Mouse (Mus musculus): ENCODE data around the gene Cfap97d2. TPM values are rescaled to one million over a fixed set of nuclear protein-coding genes. Genes with fewer than 3 reads are reported as not detected.

Cfap97d2 gene
- polyA plus RNA-seq, 1 experiment from 2014 or later: 0.96 TPM

- H3K36me3 ChIP-seq (ENCODE audit: control insufficient read depth, insufficient read depth, low read length): peaks cover 21% of the 10 kb centered on the region; the same call in 1 of the 2 replicates
- no peaks in the 10 kb centered on the region for H3K27me3 ChIP-seq (ENCODE audit: control insufficient read depth, insufficient read depth, low read length)
- H3K27ac ChIP-seq (ENCODE audit: low read depth, low read length): no peak overlapping the region
- no peak for ATAC-seq (replicated peaks; ENCODE audit: low FRiP score)
- DNase-seq (ENCODE audit: low spot score): no peak
- no peak overlapping the region for H3K4me2 ChIP-seq (ENCODE audit: low read depth, low read length, severe bottlenecking)
- no peak overlapping the region for H3K4me3 ChIP-seq (ENCODE audit: low read depth, low read length)
- WGBS: 85% methylated on average over 3 of the region's 3 CpGs
- H3K9ac ChIP-seq (ENCODE audit: low read length): no peak overlapping the region
- no peaks in the 10 kb centered on the region for H3K9me3 ChIP-seq (ENCODE audit: control insufficient read depth, low read length)
- H3K4me1 ChIP-seq (replicated peaks; ENCODE audit: control insufficient read depth, insufficient read depth, low read length): no peaks in the 10 kb centered on the region
These were observed 74.8 kb downstream of the Cfap97d2 start for GRCm38 (mm10) chr8:13780536-13780935.

GRCm38 (mm10) chr8:13785250-13785763 lies 79.6 kb downstream of the Cfap97d2 start, which contains the start of gene Upf3a:
Gene Upf3a (plus strand): TSS chr8:13785615.
- ATAC-seq (replicated peaks; ENCODE audit: low FRiP score) (peak; percentile 92), DNase-seq (ENCODE audit: low spot score) (peak; percentile 97)
- peaks cover 10% of the 10 kb centered on the region; the same call in 1 of the 2 replicates for H3K36me3 ChIP-seq (ENCODE audit: control insufficient read depth, insufficient read depth, low read length)
- peak within 1 kb of the TSS; percentile 74 for H3K4me2 ChIP-seq (ENCODE audit: low read depth, low read length, severe bottlenecking)
- no peaks in the 10 kb centered on the region for H3K27me3 ChIP-seq (ENCODE audit: control insufficient read depth, insufficient read depth, low read length)
- H3K9me3 ChIP-seq (ENCODE audit: control insufficient read depth, low read length): no peaks in the 10 kb centered on the region
- H3K27ac ChIP-seq (ENCODE audit: low read depth, low read length): peak within 1 kb of the TSS; percentile 97
- peak within 1 kb of the TSS; percentile 68 for H3K4me3 ChIP-seq (ENCODE audit: low read depth, low read length)
- WGBS: under 1% methylated on average over 41 of the region's 47 CpGs
- H3K9ac ChIP-seq (ENCODE audit: low read length): peak within 1 kb of the TSS; percentile 98
- peaks cover 2% of the 10 kb centered on the region; the same call in 1 of the 2 replicates for H3K4me1 ChIP-seq (replicated peaks; ENCODE audit: control insufficient read depth, insufficient read depth, low read length)

- H3K36me3 ChIP-seq (ENCODE audit: control insufficient read depth, insufficient read depth, low read length): peaks cover 6% of the 10 kb centered on the region; the same call in 1 of the 2 replicates
- no peaks in the 10 kb centered on the region for H3K27me3 ChIP-seq (ENCODE audit: control insufficient read depth, insufficient read depth, low read length)
- peaks cover 2% of the 10 kb centered on the region; the same call in 1 of the 2 replicates for H3K4me1 ChIP-seq (replicated peaks; ENCODE audit: control insufficient read depth, insufficient read depth, low read length)
- peak overlapping the region; percentile 74 for H3K4me2 ChIP-seq (ENCODE audit: low read depth, low read length, severe bottlenecking)
- no peaks in the 10 kb centered on the region for H3K9me3 ChIP-seq (ENCODE audit: control insufficient read depth, low read length)
- H3K9ac ChIP-seq (ENCODE audit: low read length): peak overlapping the region; percentile 98
- DNase-seq (ENCODE audit: low spot score) (peak; percentile 100), ATAC-seq (replicated peaks; ENCODE audit: low FRiP score) (peak; percentile 94)
- WGBS: under 1% methylated on average over 40 of the region's 47 CpGs
- peak overlapping the region; percentile 97 for H3K27ac ChIP-seq (ENCODE audit: low read depth, low read length)
- H3K4me3 ChIP-seq (ENCODE audit: low read depth, low read length): peak overlapping the region; percentile 68
These were observed 80.1 kb downstream of the Cfap97d2 start for GRCm38 (mm10) chr8:13785764-13786299.

- WGBS: 92% methylated on average over 8 of the region's 8 CpGs
- Histone ChIP-seq H3K9me3 (ENCODE audit: control insufficient read depth, low read length) (no peaks in the 10 kb centered on the region), H3K27ac (ENCODE audit: low read depth, low read length) (no peak overlapping the region), H3K4me3 (ENCODE audit: low read depth, low read length) (no peak overlapping the region), H3K9ac (ENCODE audit: low read length) (no peak overlapping the region), H3K36me3 (ENCODE audit: control insufficient read depth, insufficient read depth, low read length) (no peaks in the 10 kb centered on the region; the same call in 1 of the 2 replicates), H3K27me3 (ENCODE audit: control insufficient read depth, insufficient read depth, low read length) (no peaks in the 10 kb centered on the region), H3K4me1 (replicated peaks; ENCODE audit: control insufficient read depth, insufficient read depth, low read length) (peaks cover 2% of the 10 kb centered on the region; the same call in 1 of the 2 replicates), H3K4me2 (ENCODE audit: low read depth, low read length, severe bottlenecking) (no peak overlapping the region)
- ATAC-seq (replicated peaks; ENCODE audit: low FRiP score) (no peak), DNase-seq (ENCODE audit: low spot score) (no peak)
These were observed 83.9 kb downstream of the Cfap97d2 start for GRCm38 (mm10) chr8:13789606-13790005.

Other genes starting within 250 kb of the Cfap97d2 start
- 9.8 and 10.5 TPM in 2 replicates for gene Gas6, start 211.4 kb upstream of the Cfap97d2 start, polyA plus RNA-seq (2014; fragmentation: Nextera tagmentation; extraction: Ambion mirVana)
- gene 1700029H14Rik, start 143.4 kb upstream of the Cfap97d2 start, polyA plus RNA-seq (2014; fragmentation: Nextera tagmentation; extraction: Ambion mirVana): not detected in 2 replicates
- 28.0 and 28.6 TPM in 2 replicates for gene Rasa3, start 28.3 kb upstream of the Cfap97d2 start, polyA plus RNA-seq (2014; fragmentation: Nextera tagmentation; extraction: Ambion mirVana)
- 245 and 247 TPM in 2 replicates for gene Cdc16, start 51.8 kb downstream of the Cfap97d2 start, polyA plus RNA-seq (2014; fragmentation: Nextera tagmentation; extraction: Ambion mirVana)
- 42.9 and 45.4 TPM in 2 replicates for gene Upf3a, start 79.7 kb downstream of the Cfap97d2 start, polyA plus RNA-seq (2014; fragmentation: Nextera tagmentation; extraction: Ambion mirVana)
- not detected in 2 replicates for gene AF366264, start 132.5 kb downstream of the Cfap97d2 start, polyA plus RNA-seq (2014; fragmentation: Nextera tagmentation; extraction: Ambion mirVana)
- 57.4 and 60.2 TPM in 2 replicates for gene Champ1, start 163.8 kb downstream of the Cfap97d2 start, polyA plus RNA-seq (2014; fragmentation: Nextera tagmentation; extraction: Ambion mirVana)
- gene Coprs, start 184.4 kb downstream of the Cfap97d2 start, polyA plus RNA-seq (2014; fragmentation: Nextera tagmentation; extraction: Ambion mirVana): 68.2 and 74.4 TPM in 2 replicates